Mouse (Mus musculus): ENCODE results near the gene Sipa1l1. TPM values are rescaled to one million over a fixed set of nuclear protein-coding genes. Genes with fewer than 3 reads are reported as not detected.

Gene Sipa1l1
- polyA plus RNA-seq, 1 experiment from 2014 or later = 28.6 TPM

- no peaks in the 10 kb centered on the region for H3K9me3 ChIP-seq (replicated peaks)
- 89% methylated on average over 3 of the region's 3 CpGs for WGBS
- DNase-seq (ENCODE audit: low spot score) = no peak
Observed at GRCm38 (mm10) chr12:82367986-82368385, 198.9 kb downstream of the Sipa1l1 start.

GRCm38 (mm10) chr12:82369402-82370160 is 200.5 kb downstream of the Sipa1l1 start:
- Histone ChIP-seq H3K9me3 (replicated peaks) (no peaks in the 10 kb centered on the region), H3K4me1 (peaks cover 59% of the 10 kb centered on the region), H3K27me3 (ENCODE audit: low read depth, poor library complexity, severe bottlenecking) (no peaks in the 10 kb centered on the region), H3K27ac (replicated peaks) (no peak overlapping the region; the same call in 1 of the 2 replicates), H3K36me3 (peaks cover 8% of the 10 kb centered on the region; the same call in 1 of the 2 replicates), H3K4me3 (no peak overlapping the region)
- WGBS = 68% methylated on average over 5 of the region's 5 CpGs
- DNase-seq (ENCODE audit: low spot score) = no peak

More at GRCm38 (mm10) chr12:82367986-82368385, 198.9 kb downstream of the Sipa1l1 start:
- no peak overlapping the region for H3K27ac ChIP-seq (replicated peaks)
- H3K4me1 ChIP-seq = peaks cover 50% of the 10 kb centered on the region
- H3K4me3 ChIP-seq = no peak overlapping the region
- no peaks in the 10 kb centered on the region for H3K27me3 ChIP-seq (ENCODE audit: low read depth, poor library complexity, severe bottlenecking)
- H3K36me3 ChIP-seq = peaks cover 7% of the 10 kb centered on the region

- WGBS = 74% methylated on average over 3 of the region's 3 CpGs
- H3K4me3 ChIP-seq = no peak overlapping the region
- H3K4me1 ChIP-seq = peaks cover 52% of the 10 kb centered on the region
- peaks cover 21% of the 10 kb centered on the region for H3K36me3 ChIP-seq
- no peaks in the 10 kb centered on the region for H3K27me3 ChIP-seq (ENCODE audit: low read depth, poor library complexity, severe bottlenecking)
- no peak for DNase-seq (ENCODE audit: low spot score)
- H3K27ac ChIP-seq (replicated peaks) = no peak overlapping the region
- H3K9me3 ChIP-seq (replicated peaks) = no peaks in the 10 kb centered on the region
Observed at GRCm38 (mm10) chr12:82371266-82371665, 202.1 kb downstream of the Sipa1l1 start.

DNA sequence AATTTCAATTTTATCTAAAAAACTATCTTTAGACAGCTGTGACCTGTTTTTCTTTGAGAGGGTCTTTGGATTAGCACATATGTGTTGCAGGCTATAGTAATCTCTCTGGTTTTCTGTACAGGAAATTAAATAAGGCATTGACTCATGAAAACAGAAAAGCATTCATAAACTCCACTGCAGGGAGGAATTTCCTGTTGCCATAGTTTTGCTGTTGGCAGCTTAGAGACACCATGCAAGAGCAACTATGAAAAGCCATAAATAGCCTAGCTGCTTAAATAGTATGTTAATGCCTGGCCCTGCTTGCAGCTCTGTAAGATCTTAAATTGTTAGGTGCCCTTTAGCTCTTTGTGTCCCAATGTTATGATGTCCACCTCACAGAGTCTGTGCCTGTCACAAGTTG is 204.9 kb downstream of the Sipa1l1 start:
- Histone ChIP-seq H3K4me1 (peaks cover 48% of the 10 kb centered on the region), H3K4me3 (no peak overlapping the region), H3K27me3 (ENCODE audit: low read depth, poor library complexity, severe bottlenecking) (no peaks in the 10 kb centered on the region), H3K36me3 (peaks cover 25% of the 10 kb centered on the region), H3K27ac (replicated peaks) (no peak overlapping the region), H3K9me3 (replicated peaks) (no peaks in the 10 kb centered on the region)
- DNase-seq (ENCODE audit: low spot score) = no peak

DNA sequence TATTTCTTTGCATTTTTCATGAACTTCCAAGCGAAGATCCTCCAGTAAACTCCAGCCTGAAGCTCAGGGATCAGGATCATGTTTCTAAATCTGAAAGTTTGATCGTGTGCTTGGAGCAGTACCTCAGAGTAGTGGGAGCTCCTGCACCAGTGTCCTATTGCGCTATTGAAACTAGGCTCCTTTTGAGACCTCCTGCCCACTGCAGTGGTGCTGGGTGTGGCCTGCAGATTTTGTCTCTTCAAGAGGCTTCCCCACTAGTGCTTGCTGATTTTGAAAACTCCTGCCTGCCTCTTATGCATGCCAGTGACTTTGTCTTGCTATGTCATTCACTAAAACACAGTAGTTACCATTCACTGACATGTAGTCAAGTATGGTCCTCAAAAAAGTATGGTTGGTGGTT is 213.8 kb downstream of the Sipa1l1 start:
- no peak overlapping the region for H3K4me3 ChIP-seq
- no peak for DNase-seq (ENCODE audit: low spot score)
- no peaks in the 10 kb centered on the region for H3K27me3 ChIP-seq (ENCODE audit: low read depth, poor library complexity, severe bottlenecking)
- H3K4me1 ChIP-seq = no peaks in the 10 kb centered on the region; the same call in 1 of the 2 replicates
- H3K36me3 ChIP-seq = peaks cover 40% of the 10 kb centered on the region
- H3K27ac ChIP-seq (replicated peaks) = no peak overlapping the region
- no peaks in the 10 kb centered on the region for H3K9me3 ChIP-seq (replicated peaks)
- 91% methylated on average over 3 of the region's 3 CpGs for WGBS

DNA sequence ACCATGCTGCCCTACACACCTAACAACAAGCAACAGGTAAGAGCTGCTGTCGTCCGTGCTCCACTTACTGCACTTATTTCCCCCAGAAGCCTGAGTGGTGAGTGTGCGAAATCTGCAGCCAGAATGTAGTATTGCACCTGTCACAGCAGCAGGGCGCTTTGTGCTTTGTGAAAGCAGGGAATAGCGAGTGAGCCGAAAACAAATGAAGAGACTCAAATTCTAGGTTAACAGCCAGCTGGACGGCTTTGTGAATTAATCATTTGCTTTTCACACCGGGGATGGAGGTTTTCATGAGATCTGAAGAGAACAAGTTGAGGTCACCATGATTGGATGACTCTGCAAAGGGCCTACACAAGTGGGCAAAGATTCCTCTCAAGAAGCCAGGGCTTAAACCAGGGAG is 215.6 kb downstream of the Sipa1l1 start:
- H3K9me3 ChIP-seq (replicated peaks) = no peaks in the 10 kb centered on the region
- H3K27me3 ChIP-seq (ENCODE audit: low read depth, poor library complexity, severe bottlenecking) = no peaks in the 10 kb centered on the region
- H3K4me3 ChIP-seq = no peak overlapping the region
- H3K36me3 ChIP-seq = peaks cover 43% of the 10 kb centered on the region
- H3K27ac ChIP-seq (replicated peaks) = no peak overlapping the region
- no peaks in the 10 kb centered on the region; the same call in 1 of the 2 replicates for H3K4me1 ChIP-seq
- no peak for DNase-seq (ENCODE audit: low spot score)
- 87% methylated on average over 8 of the region's 8 CpGs for WGBS

GRCm38 (mm10) chr12:82387042-82387441 is 217.9 kb downstream of the Sipa1l1 start:
- 85% methylated on average over 3 of the region's 3 CpGs for WGBS
- H3K27ac ChIP-seq (replicated peaks) = no peak overlapping the region
- no peaks in the 10 kb centered on the region for H3K9me3 ChIP-seq (replicated peaks)
- H3K4me3 ChIP-seq = no peak overlapping the region
- no peaks in the 10 kb centered on the region for H3K27me3 ChIP-seq (ENCODE audit: low read depth, poor library complexity, severe bottlenecking)
- H3K36me3 ChIP-seq = peaks cover 32% of the 10 kb centered on the region
- no peak for DNase-seq (ENCODE audit: low spot score)
- peaks cover 5% of the 10 kb centered on the region for H3K4me1 ChIP-seq

DNA sequence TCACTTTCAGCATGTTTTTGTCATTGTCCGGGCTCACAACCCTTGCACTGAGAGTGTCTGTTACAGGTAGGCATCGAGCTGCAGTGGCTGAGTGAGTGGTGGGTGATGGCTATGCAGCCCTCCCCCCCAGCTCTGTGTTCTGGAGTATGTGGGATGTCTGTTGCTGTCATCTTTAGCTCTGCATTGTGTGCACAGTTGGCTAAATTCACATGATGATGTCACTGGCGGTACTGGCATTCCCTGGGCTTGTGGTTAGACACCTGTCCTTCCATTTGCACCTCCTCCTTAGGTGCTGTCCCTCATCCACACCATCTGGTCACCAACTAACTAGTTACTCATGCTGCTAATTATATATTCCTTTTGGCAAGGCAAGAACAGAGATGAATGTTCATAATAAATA is 218.5 kb downstream of the Sipa1l1 start:
- no peak overlapping the region for H3K27ac ChIP-seq (replicated peaks)
- no peaks in the 10 kb centered on the region for H3K27me3 ChIP-seq (ENCODE audit: low read depth, poor library complexity, severe bottlenecking)
- peaks cover 32% of the 10 kb centered on the region for H3K36me3 ChIP-seq
- no peak overlapping the region for H3K4me3 ChIP-seq
- H3K4me1 ChIP-seq = peaks cover 5% of the 10 kb centered on the region
- 93% methylated on average over 3 of the region's 3 CpGs for WGBS
- H3K9me3 ChIP-seq (replicated peaks) = no peaks in the 10 kb centered on the region
- DNase-seq (ENCODE audit: low spot score) = no peak

- peaks cover 32% of the 10 kb centered on the region for H3K36me3 ChIP-seq
- no peaks in the 10 kb centered on the region for H3K27me3 ChIP-seq (ENCODE audit: low read depth, poor library complexity, severe bottlenecking)
- peaks cover 5% of the 10 kb centered on the region for H3K4me1 ChIP-seq
- H3K4me3 ChIP-seq = no peak overlapping the region
- H3K27ac ChIP-seq (replicated peaks) = no peak overlapping the region
- H3K9me3 ChIP-seq (replicated peaks) = no peaks in the 10 kb centered on the region
- no peak for DNase-seq (ENCODE audit: low spot score)
Observed at GRCm38 (mm10) chr12:82388144-82388543, 219.0 kb downstream of the Sipa1l1 start.

DNA sequence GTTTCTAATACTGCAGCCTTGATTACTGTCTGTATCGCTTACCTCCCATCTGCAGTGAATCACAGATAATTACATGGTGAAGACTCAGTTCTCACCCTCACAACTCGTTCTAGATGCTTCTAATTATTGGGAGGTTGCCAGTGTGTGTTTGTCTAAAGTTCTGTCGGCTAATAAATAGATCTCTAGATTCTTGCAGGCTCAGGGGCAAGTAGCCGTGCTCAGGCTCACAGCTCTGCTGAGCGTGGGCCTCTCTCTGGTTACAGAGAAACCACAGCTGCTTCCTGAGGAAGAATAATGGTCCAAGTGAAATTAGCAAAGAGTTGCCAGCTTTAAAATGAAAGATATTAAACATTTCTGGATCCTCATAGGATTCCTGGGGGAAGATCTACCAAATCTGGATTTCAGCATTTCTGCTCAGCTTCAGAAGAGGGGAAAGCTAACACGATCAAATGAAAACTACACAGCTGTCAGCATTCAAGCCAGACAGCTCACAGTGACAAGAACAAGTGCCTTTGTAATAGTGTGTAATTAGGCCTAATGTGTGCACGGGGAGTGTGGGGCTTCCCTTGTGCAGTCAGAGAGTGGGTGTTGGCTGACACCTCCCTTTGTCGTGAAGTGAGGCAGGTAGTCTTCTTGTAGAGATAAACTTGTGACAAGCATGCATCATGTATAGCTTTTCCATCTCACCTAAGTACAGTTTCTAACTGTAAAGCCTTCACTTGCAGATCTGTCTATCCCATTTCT is 225.2 kb downstream of the Sipa1l1 start:
- no peaks in the 10 kb centered on the region for H3K27me3 ChIP-seq (ENCODE audit: low read depth, poor library complexity, severe bottlenecking)
- no peak overlapping the region for H3K27ac ChIP-seq (replicated peaks)
- 84% methylated on average over 8 of the region's 8 CpGs for WGBS
- no peak overlapping the region for H3K4me3 ChIP-seq
- no peaks in the 10 kb centered on the region for H3K9me3 ChIP-seq (replicated peaks)
- peaks cover 14% of the 10 kb centered on the region for H3K4me1 ChIP-seq
- peaks cover 25% of the 10 kb centered on the region for H3K36me3 ChIP-seq
- DNase-seq (ENCODE audit: low spot score) = no peak

DNA sequence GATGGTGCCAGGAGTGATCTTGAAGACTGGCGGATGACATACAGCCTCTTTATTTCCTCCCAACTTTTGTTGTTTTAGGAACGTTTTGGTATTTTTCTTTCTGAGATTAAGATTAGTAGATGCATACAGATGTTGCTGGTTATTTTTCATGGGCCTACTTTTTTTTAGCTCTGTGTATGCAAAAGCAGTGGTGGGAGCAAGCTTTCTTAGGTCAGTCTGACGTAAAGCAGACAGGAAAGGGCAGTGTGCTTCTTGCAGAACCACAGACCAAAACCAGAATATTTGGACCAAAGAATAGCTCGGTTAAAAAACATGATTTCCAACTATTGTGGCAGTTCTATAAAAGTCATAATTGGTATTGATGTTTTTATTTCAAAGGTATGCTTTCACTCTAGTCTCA is 226.1 kb downstream of the Sipa1l1 start:
- peaks cover 14% of the 10 kb centered on the region for H3K4me1 ChIP-seq
- no peak overlapping the region for H3K4me3 ChIP-seq
- no peak overlapping the region for H3K27ac ChIP-seq (replicated peaks)
- H3K9me3 ChIP-seq (replicated peaks) = no peaks in the 10 kb centered on the region
- H3K27me3 ChIP-seq (ENCODE audit: low read depth, poor library complexity, severe bottlenecking) = no peaks in the 10 kb centered on the region
- peaks cover 34% of the 10 kb centered on the region for H3K36me3 ChIP-seq
- no peak for DNase-seq (ENCODE audit: low spot score)
- WGBS = 91% methylated on average over 4 of the region's 4 CpGs

- Histone ChIP-seq H3K9me3 (replicated peaks) (no peaks in the 10 kb centered on the region), H3K36me3 (peaks cover 37% of the 10 kb centered on the region), H3K27me3 (ENCODE audit: low read depth, poor library complexity, severe bottlenecking) (no peaks in the 10 kb centered on the region), H3K4me1 (peaks cover 9% of the 10 kb centered on the region), H3K27ac (replicated peaks) (peak overlapping the region; percentile 55; the same call in 1 of the 2 replicates), H3K4me3 (no peak overlapping the region)
- WGBS = 86% methylated on average over 8 of the region's 8 CpGs
- no peak for DNase-seq (ENCODE audit: low spot score)
Observed at GRCm38 (mm10) chr12:82397193-82397592, 228.1 kb downstream of the Sipa1l1 start.

- H3K27ac ChIP-seq (replicated peaks) = peak overlapping the region; percentile 55; the same call in 1 of the 2 replicates
- H3K9me3 ChIP-seq (replicated peaks) = no peaks in the 10 kb centered on the region
- no peaks in the 10 kb centered on the region for H3K27me3 ChIP-seq (ENCODE audit: low read depth, poor library complexity, severe bottlenecking)
- H3K36me3 ChIP-seq = peaks cover 38% of the 10 kb centered on the region
- DNase-seq (ENCODE audit: low spot score) = peak; percentile 28
- no peak overlapping the region for H3K4me3 ChIP-seq
- H3K4me1 ChIP-seq = peaks cover 9% of the 10 kb centered on the region
- 60% methylated on average over 9 of the region's 9 CpGs for WGBS
Observed at GRCm38 (mm10) chr12:82397751-82398150, 228.6 kb downstream of the Sipa1l1 start.

Measured in midbrain, embryonic 10.5 days (tissue).